Mouse (Mus musculus) left cerebral cortex, adult 11 months (tissue): ENCODE measurements around the gene Gm14632.
"Not testable (repeated sequence)": the region's sequence is repeated elsewhere in the genome, so short reads cannot be mapped to it uniquely, and the experiment has no call there.

Experiments used
- DNase-seq: peaks from one replicate; pipeline ENCODE4 v3.0.0; 2022; ENCODE audit warnings: low spot score

Gm14632 gene

DNA sequence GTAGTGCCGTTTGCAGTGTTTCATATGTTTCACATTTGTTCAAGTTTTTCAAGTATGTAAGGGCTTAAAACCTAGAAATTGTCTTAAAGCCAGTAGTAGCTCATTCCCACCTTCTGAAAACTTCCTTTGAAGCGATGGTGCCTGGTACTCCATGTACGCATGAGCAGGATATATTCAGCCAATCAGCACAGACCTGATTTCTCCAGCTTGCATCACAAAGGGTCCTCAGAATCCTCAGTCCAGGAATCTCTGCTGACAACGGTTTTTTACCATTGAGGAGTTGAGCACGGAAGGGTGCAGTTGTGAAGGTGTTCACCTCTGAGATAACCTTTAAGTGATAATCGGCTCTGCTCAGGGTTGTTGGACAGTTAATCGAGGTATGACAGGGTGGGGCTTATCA, at the start of gene Gm14632:
Gene Gm14632 (plus strand): TSS at position 301 of the 400 bp plus-strand sequence.
- DNase-seq: not testable (repeated sequence)
